Mouse (Mus musculus) ES-E14 (cell line): Measurements from ENCODE around the gene Hmox1. TPM values are rescaled to one million over a fixed set of nuclear protein-coding genes. Genes with fewer than 3 reads are reported as not detected.

Experiments used
- DNase-seq: peaks from one replicate; pipeline ENCODE4 v3.0.0-alpha.2; 2013; ENCODE audit warnings: low read depth, low spot score
- H3K27ac ChIP-seq: 2 replicates; pipeline ENCODE4 v1.5.1; 2012; ENCODE audit warnings: low read depth, mild to moderate bottlenecking, low read length, moderate library complexity, mixed read lengths; ENCODE audit not compliant: poor library complexity, insufficient read depth, severe bottlenecking
- H3K36me3 ChIP-seq: 2 replicates; pipeline ENCODE4 v1.6.1; 2012; ENCODE audit warnings: mild to moderate bottlenecking, low read length, moderate library complexity, mixed read lengths; ENCODE audit not compliant: control insufficient read depth, poor library complexity, insufficient read depth, severe bottlenecking
- H3K4me1 ChIP-seq, 2 experiments: fragments of 150-350 bp in 1 of 2; sonication (generic) in 1 of 2; 2 replicates each; pipeline ENCODE4 v1.6.1; 2012; ENCODE audit warnings: low read length in 2 of 2, mild to moderate bottlenecking in 1 of 2, mixed read lengths in 1 of 2; ENCODE audit not compliant: control insufficient read depth in 2 of 2, insufficient read depth in 2 of 2, poor library complexity in 1 of 2
- H3K4me3 ChIP-seq, 2 experiments: fragments of 150-350 bp in 1 of 2; sonication (generic) in 1 of 2; 2 replicates each; pipeline ENCODE4 v1.5.1; 2012; ENCODE audit warnings: low read length in 2 of 2, low read depth in 1 of 2, mild to moderate bottlenecking in 1 of 2, mixed read lengths in 1 of 2; ENCODE audit not compliant: insufficient read depth in 1 of 2, poor library complexity in 1 of 2, severe bottlenecking in 1 of 2
- H3K9ac ChIP-seq: 2 replicates; pipeline ENCODE4 v1.6.1; 2012; ENCODE audit warnings: low read depth, mild to moderate bottlenecking, low read length, mixed read lengths; ENCODE audit not compliant: poor library complexity, insufficient read depth, severe bottlenecking
- H3K9me3 ChIP-seq: fragments of 150-350 bp; sonication (generic); 2 replicates; pipeline ENCODE4 v1.6.1; 2012; ENCODE audit warnings: low read depth, mild to moderate bottlenecking, low read length; ENCODE audit not compliant: control insufficient read depth, insufficient read depth
- CHD2 ChIP-seq: IDR thresholded peaks from 2 replicates; pipeline ENCODE4 v1.6.1; 2014; ENCODE audit warnings: mild to moderate bottlenecking, low read depth, low read length, inconsistent platforms
- HCFC1 ChIP-seq: IDR thresholded peaks from 2 replicates; pipeline ENCODE4 v1.6.1; 2012; ENCODE audit warnings: low read length, inconsistent platforms, borderline replicate concordance; ENCODE audit not compliant: insufficient read depth
- MAFK ChIP-seq: IDR thresholded peaks from 2 replicates; pipeline ENCODE4 v1.6.1; 2014; ENCODE audit warnings: mild to moderate bottlenecking, low read depth, low read length, inconsistent platforms; ENCODE audit not compliant: insufficient read depth
- ZC3H11A ChIP-seq: IDR thresholded peaks from 2 replicates; pipeline ENCODE4 v1.6.1; 2012; ENCODE audit warnings: low read depth, mild to moderate bottlenecking, inconsistent platforms, low read length, borderline replicate concordance
- ZNF384 ChIP-seq: IDR thresholded peaks from 2 replicates; pipeline ENCODE4 v1.6.1; 2012; ENCODE audit warnings: low read depth, low read length, inconsistent platforms
- in situ Hi-C, 2 experiments: fragments of 600-800 bp; cut with MboI; formaldehyde crosslinking; loops; one replicate each; pipeline ENCODE4 v1.15.1; 2025; ENCODE audit warnings: low sequenced_read_pairs in 2 of 2, inconsistent platforms in 1 of 2; ENCODE audit not compliant: unreplicated experiment in 2 of 2
- total RNA-seq: library from RNA; depleted of rRNA; stranded (reverse); fragments of 300-350 nt; gene quantifications from 2 replicates; pipeline ENCODE4 v1.2.3, GENCODE M21; 2012

The Hmox1 gene
- total RNA-seq, 1 experiment: 124 TPM

DNA sequence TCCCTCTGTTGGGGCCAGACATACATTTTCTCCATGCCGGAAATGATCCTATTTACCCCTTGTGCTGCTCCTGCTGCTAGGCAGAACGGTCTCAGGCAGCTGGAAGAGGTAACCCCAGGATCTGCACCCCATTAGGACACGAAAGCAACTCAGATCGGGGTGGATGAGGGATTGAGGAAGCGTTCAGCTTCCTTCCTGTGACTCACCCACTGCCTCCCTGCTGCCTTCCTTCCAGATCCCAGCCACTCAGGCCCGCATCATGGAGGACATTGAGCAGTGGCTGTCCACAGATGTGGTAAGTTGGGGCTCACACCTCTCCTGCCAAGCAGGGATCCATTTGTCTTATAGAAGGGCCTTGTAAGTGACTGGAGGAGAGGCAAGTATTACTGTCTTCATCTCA, 26.1 kb upstream of the Hmox1 start:
- Histone ChIP-seq H3K9ac (no peak overlapping the region), H3K4me1 (no peaks in the 10 kb centered on the region), H3K36me3 (peaks cover 18% of the 10 kb centered on the region; the same call in 1 of the 2 replicates), H3K9me3 (no peaks in the 10 kb centered on the region), H3K27ac (peak overlapping the region; percentile 34; the same call in 1 of the 2 replicates), H3K4me3 (no peak overlapping the region)
- in situ Hi-C loops: no loop called here
- DNase-seq: no peak
- TF ChIP-seq ZNF384: no peak
- no peak for TF ChIP-seq CHD2
- TF ChIP-seq MAFK: no peak
- TF ChIP-seq HCFC1: no peak
- no peak for TF ChIP-seq ZC3H11A

DNA sequence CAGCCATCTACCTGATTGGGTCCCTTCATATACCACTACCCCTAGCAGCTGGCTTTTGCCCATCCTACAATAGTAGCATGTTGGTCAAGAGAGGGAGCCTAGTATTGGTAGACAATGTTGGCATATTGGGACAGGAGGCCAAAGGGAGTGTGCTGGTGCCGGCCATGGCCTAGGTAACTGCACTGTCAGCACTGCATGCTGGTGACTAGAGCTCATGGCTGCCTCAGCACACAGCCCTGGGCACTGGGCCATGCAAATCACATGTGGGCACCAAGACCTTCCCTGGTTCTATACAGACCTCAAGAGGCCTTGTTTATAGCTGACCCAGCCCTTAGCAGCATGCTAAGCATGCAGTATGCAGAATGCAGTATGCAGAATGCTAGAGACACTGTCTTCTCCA, 23.1 kb upstream of the Hmox1 start:
- in situ Hi-C loops: loop anchor here (5.0 to 10.0 kb wide), 2 partner anchors 145 to 157 kb away; partner anchors contain the start of gene Rasd2 (in 1 of the 2)
- no peak overlapping the region for H3K4me3 ChIP-seq
- no peak overlapping the region for H3K27ac ChIP-seq
- H3K9ac ChIP-seq: no peak overlapping the region
- no peaks in the 10 kb centered on the region for H3K9me3 ChIP-seq
- H3K4me1 ChIP-seq: no peaks in the 10 kb centered on the region
- DNase-seq: no peak
- peaks cover 11% of the 10 kb centered on the region; the same call in 1 of the 2 replicates for H3K36me3 ChIP-seq
- TF ChIP-seq ZC3H11A (no peak), CHD2 (no peak), MAFK (no peak), HCFC1 (no peak), ZNF384 (no peak)

DNA sequence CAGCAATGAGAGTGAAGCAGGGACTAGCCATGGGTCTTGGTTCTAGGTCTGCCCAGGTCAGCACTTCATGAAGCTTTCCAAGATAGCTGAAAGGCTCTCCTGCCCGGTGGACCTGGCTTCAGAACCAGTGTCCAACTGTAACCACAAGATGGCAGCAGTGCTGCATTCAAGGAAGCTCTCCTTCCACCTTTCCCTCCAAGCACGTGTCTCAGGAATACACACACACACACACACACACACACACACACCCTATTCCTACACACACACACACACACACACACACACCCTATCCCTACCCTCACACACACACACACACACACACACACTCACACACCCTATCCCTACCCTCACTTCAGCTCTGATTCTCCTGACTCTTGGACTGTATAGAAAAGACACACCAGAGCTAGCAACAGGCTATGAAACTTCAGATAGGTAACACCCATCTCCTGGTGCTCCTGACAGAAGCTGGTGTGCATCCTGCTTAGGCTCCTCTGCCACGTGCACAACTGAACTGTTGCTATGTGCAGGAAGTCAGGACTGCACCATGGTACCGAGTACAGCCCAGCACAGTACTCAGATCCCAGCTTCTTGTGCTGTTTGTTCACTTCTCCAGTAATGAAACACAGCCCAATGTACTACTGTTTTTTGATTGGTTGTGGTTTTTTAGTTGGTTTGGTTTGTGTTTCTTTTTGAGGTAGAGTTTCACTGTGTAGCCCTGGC, 21.6 kb upstream of the Hmox1 start:
- Histone ChIP-seq H3K9me3 (no peaks in the 10 kb centered on the region), H3K4me1 (no peaks in the 10 kb centered on the region), H3K9ac (no peak overlapping the region), H3K27ac (no peak overlapping the region), H3K36me3 (peaks cover 9% of the 10 kb centered on the region; the same call in 1 of the 2 replicates), H3K4me3 (no peak overlapping the region)
- DNase-seq: peak; percentile 65
- peak; percentile 78; the same call in 1 of the 2 replicates for TF ChIP-seq ZC3H11A
- TF ChIP-seq CHD2: no peak
- no peak for TF ChIP-seq ZNF384
- TF ChIP-seq HCFC1: no peak
- in situ Hi-C loops: loop anchor here (5.0 to 10.0 kb wide), 2 partner anchors 143 to 156 kb away; partner anchors contain the start of gene Rasd2 (in 1 of the 2)

DNA sequence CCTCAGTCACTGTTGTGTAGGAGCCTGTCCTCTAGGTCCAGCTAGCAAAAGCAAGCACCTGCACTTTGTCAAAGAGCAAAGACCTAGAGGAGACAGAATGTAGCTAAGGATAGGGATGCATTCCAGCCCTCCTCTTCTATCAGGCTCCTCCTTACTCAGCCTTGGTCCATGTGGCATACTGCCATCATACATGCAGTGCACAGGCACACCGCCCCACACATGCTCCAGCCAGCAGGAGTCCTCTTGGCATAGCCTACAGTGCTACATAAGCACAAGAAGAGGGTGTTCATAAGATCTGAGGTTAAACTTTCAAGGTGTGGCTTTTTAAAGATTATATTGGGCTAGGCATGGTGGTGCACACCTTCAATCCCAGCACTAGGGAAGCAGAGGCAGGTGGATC, 18.5 kb upstream of the Hmox1 start:
- TF ChIP-seq ZC3H11A: no peak
- TF ChIP-seq CHD2: no peak
- no peak for TF ChIP-seq ZNF384
- TF ChIP-seq MAFK: no peak
- TF ChIP-seq HCFC1: no peak
- Histone ChIP-seq H3K4me3 (no peak overlapping the region), H3K27ac (no peak overlapping the region), H3K9me3 (no peaks in the 10 kb centered on the region), H3K9ac (no peak overlapping the region), H3K4me1 (no peaks in the 10 kb centered on the region), H3K36me3 (no peaks in the 10 kb centered on the region)
- in situ Hi-C loops: loop anchor here (5.0 to 10.0 kb wide), 2 partner anchors 140 to 152 kb away; partner anchors contain the start of gene Rasd2 (in 1 of the 2)
- DNase-seq: no peak
